28 mouse cellular contexts compared by ENCODE assay signal in the genomic region with DNA sequence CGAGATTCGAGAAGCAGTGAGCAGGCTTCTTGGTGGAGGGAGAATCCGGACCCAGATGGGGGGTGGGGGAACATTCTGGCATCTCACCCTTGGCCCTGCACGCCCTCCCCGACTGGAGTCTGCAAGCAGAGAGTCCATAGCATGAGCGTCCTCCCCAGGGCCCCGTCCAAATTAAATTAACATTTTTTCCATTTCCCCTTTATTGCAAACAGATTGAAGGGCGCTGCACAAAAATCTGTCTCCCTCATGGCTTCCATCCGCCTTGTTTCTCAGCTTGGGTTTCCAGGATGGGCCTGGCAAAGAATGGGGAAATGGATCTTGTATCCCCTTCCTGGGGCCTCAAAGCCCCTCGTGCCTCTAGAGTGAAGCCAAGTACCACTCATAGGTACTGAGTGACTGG. TPM values are rescaled to one million over a fixed set of nuclear protein-coding genes. Genes with fewer than 3 reads are reported as not detected.
DNase-seq lines count a peak whose midpoint lies in the region; ATAC-seq lines count a peak whose summit lies in the region.
"Had no signal": no experiment of that assay in that cellular context is flagged by ENCODE, and none has a peak within 500 bp of the region (broad histone marks: within the 10 kb centered on the region; RNA-seq: fewer than 3 reads in every experiment).

No protein-coding gene starts in this region.

- no peak overlapping the region for H3K4me2 ChIP-seq in midbrain, embryonic 11.5 days
- no peak overlapping the region for H3K4me2 ChIP-seq in embryonic facial prominence, embryonic 15.5 days (replicated peaks)
- H3K4me2 ChIP-seq: forebrain, embryonic 15.5 days; heart, embryonic 11.5 days; heart, embryonic 15.5 days; hindbrain, embryonic 14.5 days; intestine, embryonic 15.5 days had no signal

- H3K9me3 ChIP-seq in midbrain, embryonic 11.5 days (ENCODE audit: control insufficient read depth, low read length), result no peaks in the 10 kb centered on the region
- H3K9me3 ChIP-seq in midbrain, embryonic 10.5 days (replicated peaks), result 0 out of 2 replicates have a peak, but pooled peaks cover 3% of the 10 kb centered on the region
- no peaks in the 10 kb centered on the region for H3K9me3 ChIP-seq in embryonic facial prominence, embryonic 15.5 days (replicated peaks)
- H3K9me3 ChIP-seq: forebrain, embryonic 15.5 days; G1E; heart, embryonic 15.5 days; hindbrain, embryonic 10.5 days; intestine, embryonic 15.5 days had no signal

- no peak overlapping the region for H3K4me3 ChIP-seq in midbrain, embryonic 11.5 days (ENCODE audit: low read depth, low read length)
- H3K4me3 ChIP-seq in midbrain, embryonic 10.5 days, result no peak overlapping the region
- no peak overlapping the region for H3K4me3 ChIP-seq in embryonic facial prominence, embryonic 15.5 days (replicated peaks)
- H3K4me3 ChIP-seq: forebrain, embryonic 15.5 days; heart, adult 2 months; heart, embryonic 15.5 days; hindbrain, embryonic 10.5 days; intestine, embryonic 15.5 days had no signal

- H3K4me1 ChIP-seq in midbrain, embryonic 11.5 days (ENCODE audit: control insufficient read depth, insufficient read depth, low read length), result no peaks in the 10 kb centered on the region
- no peaks in the 10 kb centered on the region for H3K4me1 ChIP-seq in midbrain, embryonic 10.5 days
- peaks cover 27% of the 10 kb centered on the region for H3K4me1 ChIP-seq in embryonic facial prominence, embryonic 15.5 days
- H3K4me1 ChIP-seq: forebrain, embryonic 15.5 days; hindbrain, embryonic 10.5 days; intestine, embryonic 15.5 days had no signal

- 86% methylated on average over 10 of the region's 10 CpGs for WGBS in midbrain, embryonic 11.5 days
- 77% methylated on average over 10 of the region's 10 CpGs for WGBS in midbrain, embryonic 10.5 days
- WGBS in embryonic facial prominence, embryonic 15.5 days, result 43% methylated on average over 10 of the region's 10 CpGs

- H3K9ac ChIP-seq in midbrain, embryonic 11.5 days (ENCODE audit: low read length), result no peak overlapping the region
- no peak overlapping the region for H3K9ac ChIP-seq in embryonic facial prominence, embryonic 15.5 days
- H3K9ac ChIP-seq: forebrain, embryonic 15.5 days; heart, embryonic 15.5 days; hindbrain, embryonic 14.5 days; intestine, embryonic 15.5 days had no signal

- DNase-seq in embryo, embryonic 10.5 days (ENCODE audit: low spot score), result peak; percentile 9
- DNase-seq in embryo, embryonic 9.5 days (ENCODE audit: extremely low spot score), result no peak
- peak; percentile 60 for DNase-seq in midbrain, embryonic 11.5 days (ENCODE audit: low spot score, missing footprints)
- DNase-seq in midbrain, embryonic 10.5 days (ENCODE audit: low spot score), result no peak
- DNase-seq in right cerebral cortex, adult 18-20 months, result no peak
- DNase-seq in kidney, adult 9 months, result no peak
- DNase-seq in left cerebral cortex, adult 18-20 months (ENCODE audit: low spot score in 2 of 2), result no peak
- DNase-seq: adrenal gland, postnatal 10 days; B cell, adult 2 months; cerebellum, adult 11 months; cerebellum, adult 8-10 months; cerebellum, postnatal 25 days; gastrocnemius, postnatal 10 days; heart, adult 2 months; heart, postnatal 14 days had no signal

- no peak overlapping the region for H3K27ac ChIP-seq in midbrain, embryonic 11.5 days (ENCODE audit: low read depth, low read length)
- H3K27ac ChIP-seq in midbrain, embryonic 10.5 days (replicated peaks), result no peak overlapping the region
- peak overlapping the region; percentile 81 for H3K27ac ChIP-seq in embryonic facial prominence, embryonic 15.5 days (replicated peaks)
- H3K27ac ChIP-seq: forebrain, embryonic 15.5 days; heart, adult 2 months; heart, embryonic 15.5 days; hindbrain, embryonic 10.5 days; hindbrain, embryonic 14.5 days; intestine, embryonic 15.5 days had no signal

- no peak for ATAC-seq in midbrain, embryonic 11.5 days (ENCODE audit: low FRiP score)
- ATAC-seq in embryonic facial prominence, embryonic 15.5 days (ENCODE audit: insufficient number of reproducible peaks, low FRiP score, low TSS enrichment, low read depth), result peak; percentile 66
- ATAC-seq: CD4-positive, CD25-positive, alpha-beta regulatory T cell, adult 4 months; forebrain, embryonic 15.5 days; intestine, embryonic 15.5 days had no signal

- no peaks in the 10 kb centered on the region for H3K36me3 ChIP-seq in midbrain, embryonic 11.5 days (ENCODE audit: control insufficient read depth, insufficient read depth, low read length)
- no peaks in the 10 kb centered on the region for H3K36me3 ChIP-seq in midbrain, embryonic 10.5 days
- no peaks in the 10 kb centered on the region for H3K36me3 ChIP-seq in embryonic facial prominence, embryonic 15.5 days
- H3K36me3 ChIP-seq: forebrain, embryonic 15.5 days; G1E; heart, embryonic 15.5 days; hindbrain, embryonic 10.5 days; intestine, embryonic 15.5 days had no signal

- H3K27me3 ChIP-seq in midbrain, embryonic 11.5 days (ENCODE audit: control insufficient read depth, insufficient read depth, low read length), result no peaks in the 10 kb centered on the region
- no peaks in the 10 kb centered on the region for H3K27me3 ChIP-seq in midbrain, embryonic 10.5 days (ENCODE audit: low read depth, poor library complexity, severe bottlenecking)
- no peaks in the 10 kb centered on the region for H3K27me3 ChIP-seq in embryonic facial prominence, embryonic 15.5 days
- H3K27me3 ChIP-seq: forebrain, embryonic 15.5 days; heart, embryonic 15.5 days; intestine, embryonic 15.5 days had no signal

RNA-seq across cellular contexts. Expression of gene Tmem270, which starts 48.2 kb away (rescaled TPM):
- not detected in 2 replicates for polyA plus RNA-seq in midbrain, embryonic 11.5 days (2014; fragmentation: Nextera tagmentation; extraction: Ambion mirVana)
- polyA plus RNA-seq in midbrain, embryonic 10.5 days (2016; fragmentation: Nextera tagmentation; extraction: Ambion mirVana), result not detected in 2 replicates
- not detected in 2 replicates for polyA plus RNA-seq in embryonic facial prominence, embryonic 15.5 days (2015; fragmentation: Nextera tagmentation; extraction: Ambion mirVana)
- total RNA-seq in left cerebral cortex, adult 18-20 months (2021), result not detected
- total RNA-seq: adrenal gland, postnatal 10 days; adrenal gland, postnatal 4 days; G1E; gastrocnemius, postnatal 10 days; heart, adult 2 months; heart, postnatal 14 days had no signal
- polyA plus RNA-seq: brain, embryonic 14.5 days; CD4-positive, CD25-positive, alpha-beta regulatory T cell, adult 4 months; cortical plate, adult 2 months; forebrain, embryonic 15.5 days; frontal cortex, adult 2 months; G1E; heart, adult 2 months; heart, embryonic 11.5 days; heart, embryonic 15.5 days; hindbrain, embryonic 10.5 days; hindbrain, embryonic 14.5 days; intestine, embryonic 15.5 days had no signal

RNA-seq across cellular contexts. Expression of gene Cldn13, which starts 56.9 kb away (rescaled TPM):
- polyA plus RNA-seq in midbrain, embryonic 11.5 days (2014; fragmentation: Nextera tagmentation; extraction: Ambion mirVana), result 3.8 and 3.9 TPM in 2 replicates
- polyA plus RNA-seq in midbrain, embryonic 10.5 days (2016; fragmentation: Nextera tagmentation; extraction: Ambion mirVana), result 3.2 and 3.8 TPM in 2 replicates
- polyA plus RNA-seq in embryonic facial prominence, embryonic 15.5 days (2015; fragmentation: Nextera tagmentation; extraction: Ambion mirVana), result 0.16 TPM in 1 of 2 replicates, not detected in the other
- total RNA-seq in left cerebral cortex, adult 18-20 months (2021), result not detected
- total RNA-seq: heart, adult 2 months; heart, postnatal 14 days had no signal
- polyA plus RNA-seq: CD4-positive, CD25-positive, alpha-beta regulatory T cell, adult 4 months; cortical plate, adult 2 months; forebrain, embryonic 15.5 days; frontal cortex, adult 2 months; G1E had no signal

Comparison
In these comparisons a context has a peak if more than half of its experiments do, and no peak if none do; other contexts are left out.
1. DNase-seq: peak in embryo, embryonic 10.5 days (single experiment) and midbrain, embryonic 11.5 days (single experiment); none in embryo, embryonic 9.5 days (single experiment), midbrain, embryonic 10.5 days (single experiment), right cerebral cortex, adult 18-20 months (single experiment), kidney, adult 9 months (single experiment) and left cerebral cortex, adult 18-20 months (0 of 2).